ENCODE assay signal across 16 mouse cellular contexts in genomic region chr11:32245614-32246013, GRCm38 (mm10). TPM values are rescaled to one million over a fixed set of nuclear protein-coding genes. Genes with fewer than 3 reads are reported as not detected.
DNase-seq lines count a peak whose midpoint lies in the region; ATAC-seq lines count a peak whose summit lies in the region.
"Had no signal": no experiment of that assay in that cellular context is flagged by ENCODE, and none has a peak within 500 bp of the region (broad histone marks: within the 10 kb centered on the region; RNA-seq: fewer than 3 reads in every experiment).

No protein-coding gene starts in this region.

- no peak overlapping the region for H3K9ac ChIP-seq in hindbrain, embryonic 12.5 days
- H3K9ac ChIP-seq in liver, embryonic 11.5 days (ENCODE audit: low read depth, low read length) = peak overlapping the region; percentile 67
- H3K9ac ChIP-seq: limb, embryonic 13.5 days had no signal

- 92% methylated on average over 6 of the region's 6 CpGs for WGBS in hindbrain, embryonic 10.5 days
- WGBS in hindbrain, embryonic 12.5 days = 88% methylated on average over 6 of the region's 6 CpGs
- 49% methylated on average over 6 of the region's 6 CpGs for WGBS in liver, embryonic 11.5 days

- no peak overlapping the region for H3K4me2 ChIP-seq in hindbrain, embryonic 12.5 days (replicated peaks)
- peak overlapping the region; percentile 55 for H3K4me2 ChIP-seq in liver, embryonic 11.5 days
- H3K4me2 ChIP-seq: limb, embryonic 13.5 days; midbrain, embryonic 11.5 days had no signal

- H3K9me3 ChIP-seq in hindbrain, embryonic 10.5 days = no peaks in the 10 kb centered on the region
- no peaks in the 10 kb centered on the region for H3K9me3 ChIP-seq in hindbrain, embryonic 12.5 days (replicated peaks)
- no peaks in the 10 kb centered on the region for H3K9me3 ChIP-seq in liver, embryonic 11.5 days (ENCODE audit: control insufficient read depth, low read length)
- H3K9me3 ChIP-seq: forebrain, embryonic 10.5 days; limb, embryonic 13.5 days had no signal

- DNase-seq in hindbrain, embryonic 10.5 days (ENCODE audit: low spot score) = no peak
- DNase-seq in c-Kit-positive CD71-positive TER-119-negative erythroid progenitor cells, embryonic 14.5 days (ENCODE audit: low read depth) = peak; percentile 87
- no peak for DNase-seq in liver, embryonic 11.5 days (ENCODE audit: low spot score)
- peak; percentile 70 to 83 for DNase-seq in spleen, postnatal 36 days (ENCODE audit: low spot score in 2 of 2)
- no peak for DNase-seq in layer of hippocampus, adult 18-20 months (ENCODE audit: low spot score in 2 of 2)
- DNase-seq in kidney, adult 11 months = no peak
- DNase-seq in ovary, postnatal 14 days (ENCODE audit: low spot score) = no peak
- DNase-seq: cerebellum, postnatal 36 days; kidney, adult 8-10 months; layer of hippocampus, adult 9-11 months had no signal

- H3K27ac ChIP-seq in hindbrain, embryonic 10.5 days = 0 out of 2 replicates have a peak overlapping the region, but pooled peaks have one; percentile 50
- no peak overlapping the region for H3K27ac ChIP-seq in hindbrain, embryonic 12.5 days
- peak overlapping the region; percentile 97 for H3K27ac ChIP-seq in liver, embryonic 11.5 days (ENCODE audit: low read depth, low read length)
- H3K27ac ChIP-seq: limb, embryonic 13.5 days had no signal

- ATAC-seq in hindbrain, embryonic 12.5 days (ENCODE audit: low FRiP score) = no peak
- peak; percentile 97 for ATAC-seq in liver, embryonic 11.5 days (replicated peaks; ENCODE audit: low FRiP score)
- ATAC-seq: CD4-positive, CD25-positive, alpha-beta regulatory T cell, adult 4 months had no signal

- no peaks in the 10 kb centered on the region for H3K27me3 ChIP-seq in hindbrain, embryonic 10.5 days (ENCODE audit: insufficient read depth, poor library complexity, severe bottlenecking)
- no peaks in the 10 kb centered on the region for H3K27me3 ChIP-seq in hindbrain, embryonic 12.5 days
- no peaks in the 10 kb centered on the region for H3K27me3 ChIP-seq in liver, embryonic 11.5 days (replicated peaks; ENCODE audit: control insufficient read depth, insufficient read depth, low read length)
- H3K27me3 ChIP-seq: limb, embryonic 13.5 days had no signal

- H3K4me1 ChIP-seq in hindbrain, embryonic 10.5 days (replicated peaks) = peaks cover 17% of the 10 kb centered on the region; the same call in 1 of the 2 replicates
- no peaks in the 10 kb centered on the region for H3K4me1 ChIP-seq in hindbrain, embryonic 12.5 days
- H3K4me1 ChIP-seq in liver, embryonic 11.5 days (replicated peaks; ENCODE audit: control insufficient read depth, insufficient read depth, low read length) = peaks cover 51% of the 10 kb centered on the region
- H3K4me1 ChIP-seq: limb, embryonic 13.5 days had no signal

- H3K4me3 ChIP-seq in hindbrain, embryonic 10.5 days = no peak overlapping the region
- H3K4me3 ChIP-seq in hindbrain, embryonic 12.5 days = no peak overlapping the region
- 0 out of 2 replicates have a peak overlapping the region, but pooled peaks have one; percentile 1 for H3K4me3 ChIP-seq in liver, embryonic 11.5 days (ENCODE audit: low read depth, low read length)
- H3K4me3 ChIP-seq: forebrain, embryonic 10.5 days; limb, embryonic 13.5 days had no signal

- peaks cover 98% of the 10 kb centered on the region for H3K36me3 ChIP-seq in hindbrain, embryonic 10.5 days
- peaks cover 56% of the 10 kb centered on the region for H3K36me3 ChIP-seq in hindbrain, embryonic 12.5 days
- H3K36me3 ChIP-seq in liver, embryonic 11.5 days (ENCODE audit: control insufficient read depth, insufficient read depth, low read length) = peaks cover 9% of the 10 kb centered on the region

RNA-seq across cellular contexts. Expression of gene Mpg, which starts 19.3 kb away (rescaled TPM):
- polyA plus RNA-seq in hindbrain, embryonic 10.5 days (2016; fragmentation: Nextera tagmentation; extraction: Ambion mirVana) = 34.2 and 36.3 TPM in 2 replicates
- 30.4 and 32.3 TPM in 2 replicates for polyA plus RNA-seq in hindbrain, embryonic 12.5 days (2016; fragmentation: Nextera tagmentation; extraction: Ambion mirVana)
- 29.6 and 30.8 TPM in 2 replicates for polyA plus RNA-seq in liver, embryonic 11.5 days (2014; fragmentation: Nextera tagmentation; extraction: Ambion mirVana)
- 10 to 100 TPM; 16.2 to 16.3 TPM for total RNA-seq in layer of hippocampus, adult 18-20 months (2021)

RNA-seq across cellular contexts. Expression of gene Nprl3, which starts 21.9 kb away (rescaled TPM):
- polyA plus RNA-seq in hindbrain, embryonic 10.5 days (2016; fragmentation: Nextera tagmentation; extraction: Ambion mirVana) = 41.1 and 45.6 TPM in 2 replicates
- polyA plus RNA-seq in hindbrain, embryonic 12.5 days (2016; fragmentation: Nextera tagmentation; extraction: Ambion mirVana) = 51.3 and 51.7 TPM in 2 replicates
- polyA plus RNA-seq in liver, embryonic 11.5 days (2014; fragmentation: Nextera tagmentation; extraction: Ambion mirVana) = 31.0 and 38.1 TPM in 2 replicates
- total RNA-seq in layer of hippocampus, adult 18-20 months (2021) = 10 to 100 TPM; 48.6 to 49.0 TPM

RNA-seq across cellular contexts. Expression of gene Rhbdf1, which starts 23.5 kb away (rescaled TPM):
- 31.3 and 32.9 TPM in 2 replicates for polyA plus RNA-seq in hindbrain, embryonic 10.5 days (2016; fragmentation: Nextera tagmentation; extraction: Ambion mirVana)
- polyA plus RNA-seq in hindbrain, embryonic 12.5 days (2016; fragmentation: Nextera tagmentation; extraction: Ambion mirVana) = 32.8 and 33.1 TPM in 2 replicates
- 16.9 and 19.1 TPM in 2 replicates for polyA plus RNA-seq in liver, embryonic 11.5 days (2014; fragmentation: Nextera tagmentation; extraction: Ambion mirVana)
- total RNA-seq in layer of hippocampus, adult 18-20 months (2021) = 10 to 100 TPM; 10.3 to 14.5 TPM

RNA-seq across cellular contexts. Expression of gene Hba-x, which starts 30.6 kb away (rescaled TPM):
- 3,492 and 3,546 TPM in 2 replicates for polyA plus RNA-seq in hindbrain, embryonic 10.5 days (2016; fragmentation: Nextera tagmentation; extraction: Ambion mirVana)
- polyA plus RNA-seq in hindbrain, embryonic 12.5 days (2016; fragmentation: Nextera tagmentation; extraction: Ambion mirVana) = 1,600 and 2,073 TPM in 2 replicates
- 4,144 and 4,673 TPM in 2 replicates for polyA plus RNA-seq in liver, embryonic 11.5 days (2014; fragmentation: Nextera tagmentation; extraction: Ambion mirVana)
- total RNA-seq in layer of hippocampus, adult 18-20 months (2021) = not detected
- total RNA-seq: gastrocnemius, adult 8-10 months had no signal
- polyA plus RNA-seq: CD4-positive, CD25-positive, alpha-beta regulatory T cell, adult 4 months had no signal

RNA-seq across cellular contexts. Expression of gene Hba-a1, which starts 37.7 kb away (rescaled TPM):
- 2,485 and 2,589 TPM in 2 replicates for polyA plus RNA-seq in hindbrain, embryonic 10.5 days (2016; fragmentation: Nextera tagmentation; extraction: Ambion mirVana)
- 2,983 and 3,718 TPM in 2 replicates for polyA plus RNA-seq in hindbrain, embryonic 12.5 days (2016; fragmentation: Nextera tagmentation; extraction: Ambion mirVana)
- 12,698 and 12,741 TPM in 2 replicates for polyA plus RNA-seq in liver, embryonic 11.5 days (2014; fragmentation: Nextera tagmentation; extraction: Ambion mirVana)
- 100 to 1,000 TPM; 298 to 318 TPM for total RNA-seq in layer of hippocampus, adult 18-20 months (2021)

Comparison
In these comparisons a context has a peak if more than half of its experiments do, and no peak if none do; other contexts are left out.
1. DNase-seq: peak in c-Kit-positive CD71-positive TER-119-negative erythroid progenitor cells, embryonic 14.5 days (single experiment) and spleen, postnatal 36 days (2 of 2); none in hindbrain, embryonic 10.5 days (single experiment), liver, embryonic 11.5 days (single experiment), layer of hippocampus, adult 18-20 months (0 of 2), kidney, adult 11 months (single experiment) and ovary, postnatal 14 days (single experiment).